Mouse (Mus musculus) forebrain, embryonic 15.5 days (tissue): ENCODE results near the gene Prkch. TPM values are rescaled to one million over a fixed set of nuclear protein-coding genes. Genes with fewer than 3 reads are reported as not detected.

Source experiments
- ATAC-seq: fragments of 200-750 bp; cut with Nextera tagmentation; replicated peaks from 2 replicates; pipeline ENCODE4 v1.8.0; 2017; ENCODE audit warnings: mild to moderate bottlenecking, moderate TSS enrichment, moderate library complexity
- H3K27ac ChIP-seq: fragments of 300-500 bp; sonication (generic); replicated peaks from 2 replicates; pipeline ENCODE4 v1.5.1; 2015; ENCODE audit warnings: mild to moderate bottlenecking, inconsistent platforms
- H3K27me3 ChIP-seq: fragments of 300-500 bp; sonication (generic); 2 replicates; pipeline ENCODE4 v1.6.1; 2015; ENCODE audit warnings: inconsistent platforms
- H3K36me3 ChIP-seq: fragments of 300-500 bp; sonication (generic); 2 replicates; pipeline ENCODE4 v1.6.1; 2015; ENCODE audit warnings: mild to moderate bottlenecking, inconsistent platforms
- H3K4me1 ChIP-seq: fragments of 300-500 bp; sonication (generic); 2 replicates; pipeline ENCODE4 v1.6.1; 2015; ENCODE audit warnings: inconsistent platforms
- H3K4me2 ChIP-seq: fragments of 300-500 bp; sonication (generic); replicated peaks from 2 replicates; pipeline ENCODE4 v1.6.1; 2015; ENCODE audit warnings: mild to moderate bottlenecking, inconsistent platforms
- H3K4me3 ChIP-seq: fragments of 300-500 bp; sonication (generic); 2 replicates; pipeline ENCODE4 v1.5.1; 2015; ENCODE audit warnings: mild to moderate bottlenecking, inconsistent platforms
- H3K9ac ChIP-seq: fragments of 300-500 bp; sonication (generic); replicated peaks from 2 replicates; pipeline ENCODE4 v1.6.1; 2015; ENCODE audit warnings: mild to moderate bottlenecking, inconsistent platforms
- H3K9me3 ChIP-seq: fragments of 300-500 bp; sonication (generic); 2 replicates; pipeline ENCODE4 v1.6.1; 2016; ENCODE audit warnings: inconsistent platforms
- WGBS: fragments of 180-500 bp; shearing (Covaris S2); methylation state at CpG from one replicate; pipeline ENCODE4 v1.1.7; 2015; ENCODE audit warnings: mixed read lengths; 5-methylcytosine and 5-hydroxymethylcytosine counted together
- polyA plus RNA-seq: library from polyadenylated mRNA; unstranded; fragments of >200 nt; fragmentation: Nextera tagmentation; extraction: Ambion mirVana; gene quantifications from 2 replicates; pipeline ENCODE4 v1.2.1, GENCODE M21; 2015

The Prkch gene
- polyA plus RNA-seq, 1 experiment from 2014 or later, result 4.9 TPM

- no peaks in the 10 kb centered on the region for H3K9me3 ChIP-seq
- no peak overlapping the region for H3K27ac ChIP-seq
- no peaks in the 10 kb centered on the region for H3K4me1 ChIP-seq
- 23% methylated on average over 4 of the region's 4 CpGs for WGBS
- H3K9ac ChIP-seq, result no peak overlapping the region
- H3K36me3 ChIP-seq, result no peaks in the 10 kb centered on the region
- H3K27me3 ChIP-seq, result no peaks in the 10 kb centered on the region
- no peak overlapping the region for H3K4me2 ChIP-seq
- ATAC-seq, result no peak
- no peak overlapping the region for H3K4me3 ChIP-seq
Observed at GRCm38 (mm10) chr12:73692321-73692720, 107.7 kb downstream of the Prkch start.

- Histone ChIP-seq H3K36me3 (no peaks in the 10 kb centered on the region), H3K27ac (no peak overlapping the region), H3K4me1 (no peaks in the 10 kb centered on the region), H3K9ac (no peak overlapping the region), H3K27me3 (no peaks in the 10 kb centered on the region), H3K4me3 (no peak overlapping the region), H3K9me3 (no peaks in the 10 kb centered on the region), H3K4me2 (no peak overlapping the region)
- 13% methylated on average over 4 of the region's 4 CpGs for WGBS
- ATAC-seq, result peak; percentile 76
Observed at GRCm38 (mm10) chr12:73693347-73693746, 108.8 kb downstream of the Prkch start.

GRCm38 (mm10) chr12:73694690-73695089 lies 110.1 kb downstream of the Prkch start:
- H3K4me1 ChIP-seq, result peaks cover 4% of the 10 kb centered on the region
- no peaks in the 10 kb centered on the region for H3K27me3 ChIP-seq
- H3K9me3 ChIP-seq, result no peaks in the 10 kb centered on the region
- no peak for ATAC-seq
- WGBS, result 85% methylated on average over 13 of the region's 13 CpGs
- H3K9ac ChIP-seq, result no peak overlapping the region
- H3K4me2 ChIP-seq, result no peak overlapping the region
- no peak overlapping the region for H3K27ac ChIP-seq
- H3K4me3 ChIP-seq, result no peak overlapping the region
- H3K36me3 ChIP-seq, result no peaks in the 10 kb centered on the region

- WGBS, result 92% methylated on average over 16 of the region's 16 CpGs
- no peak for ATAC-seq
- Histone ChIP-seq H3K27ac (no peak overlapping the region), H3K9me3 (no peaks in the 10 kb centered on the region), H3K4me3 (no peak overlapping the region), H3K27me3 (no peaks in the 10 kb centered on the region), H3K9ac (no peak overlapping the region), H3K36me3 (no peaks in the 10 kb centered on the region), H3K4me2 (no peak overlapping the region), H3K4me1 (peaks cover 8% of the 10 kb centered on the region)
Observed at GRCm38 (mm10) chr12:73695110-73695509, 110.5 kb downstream of the Prkch start.

GRCm38 (mm10) chr12:73696084-73696483 lies 111.5 kb downstream of the Prkch start:
- 79% methylated on average over 4 of the region's 4 CpGs for WGBS

GRCm38 (mm10) chr12:73696946-73697345 lies 112.3 kb downstream of the Prkch start:
- WGBS, result 83% methylated on average over 4 of the region's 4 CpGs
- Histone ChIP-seq H3K9ac (no peak overlapping the region), H3K4me2 (no peak overlapping the region), H3K27ac (no peak overlapping the region), H3K36me3 (no peaks in the 10 kb centered on the region), H3K4me1 (peaks cover 14% of the 10 kb centered on the region), H3K9me3 (no peaks in the 10 kb centered on the region), H3K27me3 (no peaks in the 10 kb centered on the region), H3K4me3 (no peak overlapping the region)
- no peak for ATAC-seq

More at GRCm38 (mm10) chr12:73696084-73696483, 111.5 kb downstream of the Prkch start:
- Histone ChIP-seq H3K36me3 (no peaks in the 10 kb centered on the region), H3K4me2 (no peak overlapping the region), H3K4me3 (no peak overlapping the region), H3K9ac (no peak overlapping the region), H3K4me1 (peaks cover 14% of the 10 kb centered on the region), H3K27me3 (no peaks in the 10 kb centered on the region), H3K27ac (no peak overlapping the region), H3K9me3 (no peaks in the 10 kb centered on the region)
- no peak; the same call in 1 of the 2 replicates for ATAC-seq

- no peak overlapping the region for H3K9ac ChIP-seq
- no peak for ATAC-seq
- H3K4me3 ChIP-seq, result no peak overlapping the region
- no peaks in the 10 kb centered on the region for H3K27me3 ChIP-seq
- peaks cover 14% of the 10 kb centered on the region for H3K4me1 ChIP-seq
- H3K27ac ChIP-seq, result no peak overlapping the region
- no peak overlapping the region for H3K4me2 ChIP-seq
- no peaks in the 10 kb centered on the region for H3K9me3 ChIP-seq
- WGBS, result 78% methylated on average over 5 of the region's 5 CpGs
- no peaks in the 10 kb centered on the region for H3K36me3 ChIP-seq
Observed at GRCm38 (mm10) chr12:73698436-73698835, 113.8 kb downstream of the Prkch start.

- Histone ChIP-seq H3K4me2 (no peak overlapping the region), H3K27me3 (no peaks in the 10 kb centered on the region), H3K9me3 (no peaks in the 10 kb centered on the region), H3K4me1 (peaks cover 14% of the 10 kb centered on the region), H3K9ac (no peak overlapping the region), H3K27ac (no peak overlapping the region), H3K4me3 (no peak overlapping the region), H3K36me3 (no peaks in the 10 kb centered on the region)
- no peak for ATAC-seq
- WGBS, result 76% methylated on average over 8 of the region's 8 CpGs
Observed at GRCm38 (mm10) chr12:73698841-73699240, 114.2 kb downstream of the Prkch start.

GRCm38 (mm10) chr12:73699471-73700186 lies 115.0 kb downstream of the Prkch start:
- Histone ChIP-seq H3K36me3 (no peaks in the 10 kb centered on the region), H3K4me2 (peak overlapping the region; percentile 15; the same call in 1 of the 2 replicates), H3K9me3 (no peaks in the 10 kb centered on the region), H3K9ac (no peak overlapping the region), H3K27me3 (no peaks in the 10 kb centered on the region), H3K27ac (0 out of 2 replicates have a peak overlapping the region, but pooled peaks have one; percentile 11), H3K4me3 (no peak overlapping the region), H3K4me1 (peaks cover 14% of the 10 kb centered on the region)
- 49% methylated on average over 17 of the region's 17 CpGs for WGBS
- no peak for ATAC-seq

- Histone ChIP-seq H3K36me3 (no peaks in the 10 kb centered on the region), H3K4me2 (no peak overlapping the region), H3K4me3 (no peak overlapping the region), H3K27ac (no peak overlapping the region), H3K9me3 (no peaks in the 10 kb centered on the region), H3K4me1 (peaks cover 14% of the 10 kb centered on the region), H3K27me3 (no peaks in the 10 kb centered on the region), H3K9ac (no peak overlapping the region)
- WGBS, result 67% methylated on average over 6 of the region's 6 CpGs
- no peak for ATAC-seq
Observed at GRCm38 (mm10) chr12:73700544-73701069, 116.0 kb downstream of the Prkch start.

GRCm38 (mm10) chr12:73701999-73702398 lies 117.4 kb downstream of the Prkch start:
- WGBS, result 92% methylated on average over 3 of the region's 3 CpGs
- no peak overlapping the region for H3K4me2 ChIP-seq
- H3K36me3 ChIP-seq, result no peaks in the 10 kb centered on the region
- ATAC-seq, result no peak
- no peak overlapping the region for H3K27ac ChIP-seq
- peaks cover 14% of the 10 kb centered on the region for H3K4me1 ChIP-seq
- H3K27me3 ChIP-seq, result no peaks in the 10 kb centered on the region
- no peaks in the 10 kb centered on the region for H3K9me3 ChIP-seq
- H3K9ac ChIP-seq, result no peak overlapping the region
- H3K4me3 ChIP-seq, result no peak overlapping the region

- ATAC-seq, result no peak
- no peak overlapping the region for H3K27ac ChIP-seq
- WGBS, result 80% methylated on average over 3 of the region's 3 CpGs
- H3K4me3 ChIP-seq, result no peak overlapping the region
- no peaks in the 10 kb centered on the region for H3K9me3 ChIP-seq
- no peaks in the 10 kb centered on the region for H3K36me3 ChIP-seq
- no peaks in the 10 kb centered on the region for H3K27me3 ChIP-seq
- no peak overlapping the region for H3K4me2 ChIP-seq
- no peak overlapping the region for H3K9ac ChIP-seq
- H3K4me1 ChIP-seq, result peaks cover 14% of the 10 kb centered on the region
Observed at GRCm38 (mm10) chr12:73704382-73704781, 119.8 kb downstream of the Prkch start.
